Mouse (Mus musculus) telencephalon, adult 2 months (tissue): ENCODE results near the gene Ttc24.

Experiments
- DNase-seq: peaks from one replicate; pipeline ENCODE4 v3.0.0-alpha.2; 2011; ENCODE audit warnings: low read depth, low spot score

Gene Ttc24

DNA sequence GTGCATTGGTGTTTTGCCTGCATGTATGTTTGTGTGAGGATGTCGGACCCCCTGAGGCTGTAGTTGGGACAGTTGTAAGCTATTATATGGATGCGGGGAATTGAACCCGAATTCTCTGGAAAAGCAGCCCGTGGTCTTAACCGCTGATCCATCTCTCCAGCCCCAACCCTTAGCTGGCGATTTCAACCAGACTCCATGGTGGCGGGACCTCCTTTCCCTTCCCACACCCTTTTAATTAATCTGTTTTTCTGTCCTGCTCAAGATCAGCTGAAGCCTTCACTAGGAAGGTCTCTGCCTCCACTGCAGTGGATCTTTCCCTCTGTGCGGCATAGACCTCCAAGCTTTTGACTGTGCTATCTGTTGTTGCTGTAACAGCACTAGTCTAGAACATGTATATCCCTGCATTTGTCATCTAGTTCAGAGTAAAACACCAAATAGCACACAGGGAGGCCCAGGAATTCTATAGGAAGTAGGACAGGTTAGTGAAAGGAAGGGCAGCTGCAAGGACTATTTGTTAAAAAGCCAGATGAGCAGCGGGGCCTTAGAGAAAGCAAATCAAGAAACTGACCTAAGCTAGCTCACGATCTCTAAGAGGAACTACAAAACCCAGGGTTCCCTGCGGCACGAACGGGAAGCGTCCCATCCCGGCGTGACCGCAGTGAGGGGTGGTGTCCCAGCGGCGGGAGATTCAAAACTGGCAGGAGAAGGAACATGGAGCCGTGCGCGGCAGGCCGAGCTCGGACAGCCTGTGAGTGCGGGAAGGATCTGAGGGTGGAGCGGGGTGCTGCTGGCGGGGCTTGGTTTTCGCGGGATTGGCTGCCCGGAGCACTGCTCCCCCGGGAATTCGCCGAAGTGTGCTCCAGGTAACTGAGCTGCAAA lies 3.5 kb upstream of the Ttc24 start, which contains the start of gene Iqgap3:
Iqgap3 (plus strand) TSS at position 627 of the 879 bp plus-strand sequence.
- DNase-seq = peak; percentile 88

DNA sequence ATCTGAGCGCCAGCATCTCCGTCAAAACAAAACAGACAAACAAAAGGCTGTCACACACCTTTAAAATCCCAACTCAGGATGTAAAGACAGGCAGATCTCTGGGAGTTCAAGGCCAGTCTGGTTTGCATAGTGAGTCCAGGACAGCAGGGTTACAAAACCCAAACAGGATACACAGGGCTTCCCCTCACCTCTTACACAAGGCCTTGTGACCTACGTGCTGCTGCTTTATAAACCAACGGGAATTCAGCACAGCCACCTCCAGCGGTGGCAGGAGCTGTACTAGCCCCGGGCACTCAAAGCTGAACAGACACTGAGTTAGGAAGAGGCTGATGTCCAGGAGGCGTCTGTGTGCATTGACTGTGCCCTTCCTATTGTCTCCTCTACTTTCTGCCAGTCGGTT lies 663 bp downstream of the Ttc24 start:
- no peak for DNase-seq

DNA sequence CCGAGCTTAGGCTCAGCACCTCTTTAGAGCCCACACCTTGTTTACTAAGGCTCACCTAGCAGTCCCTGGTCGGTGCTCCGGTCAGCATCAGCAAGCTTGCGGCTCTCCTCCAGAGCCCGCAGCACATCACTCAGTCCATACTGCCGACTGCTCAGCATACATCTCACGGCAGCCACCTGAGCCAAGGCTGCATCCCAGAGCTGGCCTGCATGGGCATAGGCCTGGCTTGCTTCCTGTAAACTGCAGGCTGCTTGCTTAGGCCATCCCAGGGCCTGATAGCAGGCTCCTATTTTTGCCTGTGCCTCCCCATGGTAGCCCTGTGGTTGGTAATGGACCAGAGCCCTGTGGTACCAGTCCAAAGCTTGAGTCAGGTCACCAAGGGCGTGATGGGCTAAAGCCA lies 3.3 kb downstream of the Ttc24 start:
- DNase-seq = no peak

DNA sequence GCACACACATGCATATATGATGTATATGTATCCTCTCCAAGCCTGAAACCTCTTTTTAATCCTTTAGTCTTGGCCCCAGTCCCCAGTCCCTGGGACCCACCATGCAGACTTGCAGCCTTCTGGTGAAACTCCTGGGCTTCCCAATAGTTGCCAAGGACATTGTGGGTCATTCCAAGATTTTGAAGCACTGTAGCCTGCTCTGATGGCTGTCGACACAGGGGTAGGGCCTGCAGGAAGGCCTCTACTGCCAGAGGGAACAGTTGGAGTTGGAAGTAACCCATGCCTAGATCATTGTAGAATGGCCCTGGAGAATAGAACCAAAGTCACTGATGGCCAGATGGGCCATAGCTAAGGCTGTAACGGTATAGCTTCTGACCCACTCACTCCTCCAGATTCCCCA lies 3.8 kb downstream of the Ttc24 start:
- DNase-seq = no peak

DNA sequence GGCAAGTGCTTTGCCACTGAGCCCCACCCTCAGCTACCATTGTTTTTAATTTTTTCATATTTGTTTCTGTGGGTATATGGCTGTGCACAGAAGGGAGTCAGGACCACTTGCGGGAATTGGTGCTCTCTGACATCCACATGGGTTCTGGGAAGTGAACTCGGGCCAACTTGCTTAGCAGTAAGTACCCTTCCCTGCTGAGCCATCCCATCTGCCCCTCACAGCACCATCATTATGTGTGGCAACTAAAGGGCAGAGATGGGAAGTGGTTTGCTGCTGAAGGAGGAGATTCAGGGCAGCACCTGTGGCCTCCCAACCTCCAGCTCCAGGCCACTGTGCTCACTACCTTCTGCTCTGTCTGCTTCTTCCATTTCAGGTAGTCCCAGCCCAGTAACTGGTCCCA lies 4.5 kb downstream of the Ttc24 start:
- DNase-seq = no peak

DNA sequence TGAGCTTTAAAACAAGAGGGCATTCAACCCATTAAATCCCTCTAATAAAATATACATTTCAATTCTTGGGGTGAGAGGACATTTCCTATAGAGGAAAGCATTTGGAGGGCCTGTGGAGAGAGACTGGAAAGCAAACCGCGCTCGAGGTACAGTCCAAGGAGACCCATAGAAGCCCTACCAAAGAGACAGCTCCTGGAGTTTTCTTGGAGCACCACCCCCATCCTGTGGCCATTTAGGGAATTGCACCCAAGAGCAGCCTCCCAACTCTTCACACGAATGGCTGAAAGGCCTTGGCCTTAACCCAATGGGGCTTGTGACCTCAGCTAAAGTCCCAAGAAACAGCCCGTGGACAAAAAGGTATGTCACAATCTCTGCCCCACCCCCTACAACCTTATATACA lies 6.3 kb downstream of the Ttc24 start:
- peak; percentile 29 for DNase-seq

DNA sequence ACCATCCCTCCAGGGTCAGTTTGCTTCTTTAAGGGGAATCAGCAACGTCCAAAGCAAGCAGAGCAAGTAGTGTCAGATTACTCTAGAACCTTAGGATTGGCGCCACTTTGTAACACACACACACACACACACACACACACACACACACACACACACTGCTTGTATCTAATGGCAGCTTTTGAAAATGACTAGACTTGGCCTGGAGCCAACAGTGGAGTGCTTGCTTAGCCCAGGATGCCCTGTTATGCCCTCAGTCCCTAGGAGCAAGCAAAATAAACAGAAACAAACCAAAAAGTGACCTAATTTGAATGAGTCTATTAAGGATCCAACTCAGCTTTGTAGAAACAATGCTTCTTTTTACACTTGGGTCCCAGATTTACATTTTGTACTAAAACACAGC lies 9.7 kb downstream of the Ttc24 start:
- no peak for DNase-seq

DNA sequence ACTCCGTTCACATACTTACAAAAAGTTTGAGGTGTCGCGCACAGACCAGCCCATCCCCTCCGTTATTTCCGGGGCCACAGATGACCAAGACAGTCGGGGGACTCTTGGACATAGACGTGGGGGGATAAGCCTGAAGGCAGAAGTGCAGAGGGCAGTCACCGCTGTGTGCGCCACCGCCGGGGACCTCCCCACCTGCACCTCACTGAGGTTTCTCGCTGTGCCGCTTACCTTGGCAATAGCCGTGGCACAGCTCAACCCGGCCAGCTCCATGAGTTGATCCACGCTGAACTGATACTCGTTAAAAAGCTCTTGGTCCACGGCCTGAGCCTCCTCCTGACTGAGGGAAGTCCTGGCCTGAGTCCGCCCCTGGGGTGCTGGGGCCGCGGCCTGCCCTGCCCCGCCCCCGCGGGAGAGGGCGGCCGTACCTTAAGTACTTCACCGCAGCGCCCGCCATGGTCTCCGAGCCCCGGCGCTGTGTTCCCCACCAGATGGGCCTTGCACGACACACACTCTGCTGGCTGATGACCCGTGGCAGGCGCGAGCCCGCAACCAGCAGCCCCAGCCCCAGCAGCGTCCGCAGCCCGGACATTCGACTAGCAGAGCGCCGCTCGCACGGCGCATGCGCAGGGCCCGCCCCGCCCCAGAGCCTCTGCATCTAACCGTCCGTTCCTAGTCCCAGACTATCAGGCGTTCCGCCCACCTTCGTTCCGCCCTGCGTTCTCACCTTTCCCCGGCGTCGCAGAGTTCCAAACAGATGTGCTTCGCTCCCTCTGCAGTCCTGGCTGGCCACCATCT lies 20.0 kb downstream of the Ttc24 start, which contains the start of gene Naxe:
Naxe (minus strand) TSS at position 594 of the 795 bp plus-strand sequence.
- peak; percentile 77 for DNase-seq

DNA sequence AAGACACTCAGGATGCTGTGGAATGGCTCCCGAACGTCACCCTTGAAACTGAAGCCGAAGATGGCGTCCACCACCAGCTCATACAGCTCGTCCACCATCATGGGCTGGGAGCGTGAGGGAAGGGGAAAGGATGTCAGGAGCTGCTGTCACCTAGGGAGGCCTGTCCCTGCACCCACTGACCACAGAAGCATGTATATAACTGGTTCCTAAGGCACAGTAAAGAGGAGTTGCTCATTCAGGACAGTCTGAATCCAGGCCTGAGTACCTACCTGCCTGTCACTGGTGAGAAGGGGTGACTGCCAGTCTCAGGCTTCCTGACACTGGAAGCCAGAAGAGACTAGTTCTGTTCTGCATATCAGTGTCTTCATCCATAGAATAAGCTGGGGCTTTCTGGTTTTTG lies 21.1 kb downstream of the Ttc24 start:
- no peak for DNase-seq

DNA sequence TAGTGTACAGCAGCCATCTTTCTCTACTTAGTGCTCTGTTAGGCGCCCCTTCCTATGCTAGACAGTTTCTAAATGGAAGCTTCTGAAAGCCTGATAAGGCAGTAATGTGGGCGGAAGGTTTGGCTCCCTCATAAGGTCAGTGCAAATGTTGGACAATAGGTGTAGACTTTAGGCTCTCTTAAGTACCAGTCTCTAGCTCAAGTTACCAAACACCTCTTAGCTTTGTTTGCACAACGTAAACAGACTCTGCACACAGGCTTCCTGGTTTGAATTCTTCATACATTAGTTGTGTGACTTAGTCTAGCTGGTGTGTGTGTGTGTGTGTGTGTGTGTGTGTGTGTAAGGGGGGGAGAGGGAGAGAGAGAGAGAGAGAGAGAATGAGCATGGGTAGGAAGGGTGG lies 28.6 kb downstream of the Ttc24 start:
- no peak for DNase-seq

DNA sequence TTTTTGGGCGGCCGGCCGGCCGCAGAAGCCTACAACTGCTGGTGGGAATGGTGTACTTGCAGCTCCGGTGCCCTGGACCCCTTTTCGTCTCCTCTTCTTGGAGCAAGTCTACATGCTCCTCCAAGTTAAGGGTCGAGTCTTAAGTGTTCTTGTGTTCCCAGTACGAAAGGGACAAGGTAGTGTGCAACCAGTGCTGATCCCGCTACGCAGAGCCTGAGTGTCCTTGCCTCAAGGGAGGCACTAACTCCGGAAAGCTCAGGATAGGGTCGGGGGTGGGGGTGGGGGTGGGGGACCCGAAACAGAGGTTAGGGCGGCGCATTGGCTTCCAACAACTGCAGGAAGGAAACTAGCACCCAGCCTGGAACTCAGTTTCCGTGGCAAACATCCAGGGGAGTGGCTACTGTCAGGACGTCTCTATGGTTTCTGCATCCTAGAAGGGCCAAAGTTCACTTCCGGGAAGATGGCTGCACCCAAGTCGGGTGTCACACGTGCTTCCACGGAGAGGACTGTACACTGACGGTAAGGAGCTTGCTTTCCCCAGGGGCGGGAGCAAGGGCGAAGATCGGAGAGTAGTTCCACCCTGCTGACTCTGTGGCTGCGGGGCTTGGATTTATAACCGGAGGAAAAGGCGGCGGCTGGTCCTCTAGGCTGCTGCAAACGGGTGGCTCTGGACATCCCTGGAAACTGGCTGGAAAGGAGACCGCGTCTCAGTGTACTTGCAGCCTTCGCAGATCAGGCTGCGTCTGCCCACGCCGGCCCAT lies 35.3 kb downstream of the Ttc24 start, which contains the start of gene Gpatch4:
Gpatch4 (plus strand) TSS at position 448 of the 761 bp plus-strand sequence.
- peak; percentile 96 for DNase-seq

DNA sequence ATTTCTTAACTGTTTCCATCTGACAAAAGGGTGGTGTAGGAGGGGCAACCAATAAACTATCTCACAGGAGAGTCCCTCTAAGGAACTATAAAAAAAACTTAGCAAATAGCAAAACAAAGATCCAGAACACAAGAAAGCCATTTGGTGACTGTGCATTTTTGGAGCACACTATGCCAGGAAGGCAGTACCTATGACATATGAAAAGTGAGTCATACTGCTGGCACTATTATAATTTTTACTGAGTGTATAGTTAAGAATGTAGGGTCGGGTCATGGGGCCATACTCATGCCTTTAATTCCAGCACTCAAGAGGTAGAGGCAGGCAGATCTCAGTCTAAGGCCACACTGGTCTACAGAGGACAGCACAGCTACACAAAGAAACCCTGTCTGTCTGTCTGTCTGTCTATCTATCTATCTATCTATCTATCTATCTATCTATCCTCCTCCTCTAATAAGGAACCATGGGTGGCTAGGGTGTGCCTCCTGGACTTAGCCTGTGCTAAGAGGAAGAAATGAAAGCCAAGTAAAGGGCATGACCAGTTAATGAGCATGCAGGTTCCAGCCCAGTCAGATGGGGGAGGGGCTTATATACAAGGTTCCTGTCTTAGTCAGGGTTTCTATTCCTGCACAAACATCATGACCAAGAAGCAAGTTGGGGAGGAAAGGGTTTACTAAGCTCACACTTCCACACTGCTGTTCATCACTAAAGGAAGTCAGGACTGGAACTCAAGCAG lies 42.4 kb downstream of the Ttc24 start:
- DNase-seq = no peak

DNA sequence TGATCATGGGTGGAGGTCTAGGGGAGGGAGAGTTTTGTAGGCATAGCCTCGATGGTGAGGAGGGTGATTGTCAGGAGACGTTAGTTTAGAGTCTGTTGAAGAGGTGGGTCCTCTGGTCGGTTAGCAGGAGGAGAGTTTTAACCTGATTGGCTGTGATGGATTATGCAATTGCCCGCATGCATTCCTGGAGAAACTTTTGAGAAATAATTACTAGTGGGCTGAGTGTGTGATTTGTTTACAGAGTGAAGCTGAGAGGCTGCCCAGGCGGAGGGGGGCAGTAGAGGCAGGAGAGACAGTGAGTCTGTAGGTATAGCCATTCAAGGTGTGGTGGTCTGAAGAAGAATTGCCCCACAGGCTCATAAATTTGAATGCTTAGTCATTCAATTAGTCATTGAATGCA lies 44.6 kb downstream of the Ttc24 start:
- no peak for DNase-seq

DNA sequence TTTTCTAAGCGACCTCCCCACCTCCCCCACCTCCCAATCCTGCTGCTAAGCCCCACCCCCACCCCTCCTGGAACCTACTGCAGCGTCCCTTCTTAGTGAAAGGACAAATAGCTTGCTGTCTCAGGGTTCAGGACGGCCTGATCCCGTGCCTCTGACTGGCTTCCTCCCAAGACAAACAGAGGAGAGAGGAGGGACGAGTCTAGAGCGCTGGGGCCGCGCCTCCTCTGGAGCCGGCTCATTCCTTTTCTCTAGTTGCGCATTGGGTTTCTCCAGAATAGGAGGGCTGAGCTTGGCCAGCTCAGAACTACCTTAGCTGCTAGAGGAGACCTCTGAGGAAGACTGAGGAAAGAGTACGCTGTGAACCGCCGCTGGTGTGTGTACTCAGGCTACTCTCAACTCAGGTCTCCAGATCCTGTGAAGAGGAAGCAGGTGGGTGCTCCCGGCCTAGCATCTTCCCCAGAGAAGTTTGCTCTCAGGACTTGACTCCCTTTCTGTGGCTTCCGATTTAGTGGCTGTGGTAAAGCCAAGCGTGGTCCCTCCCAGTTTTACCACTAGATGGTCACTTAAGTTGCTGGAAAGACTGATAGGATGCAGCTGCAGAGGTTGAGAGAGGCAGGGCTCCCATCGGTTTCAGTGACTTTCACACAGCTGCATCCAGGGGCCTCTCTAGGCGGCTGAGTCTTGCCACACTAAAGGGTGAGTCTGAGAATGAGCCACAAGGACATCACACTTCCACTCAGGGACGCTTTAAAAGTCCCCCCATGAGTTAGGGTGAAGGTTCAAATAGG lies 47.3 kb downstream of the Ttc24 start:
- peak; percentile 28 for DNase-seq

DNA sequence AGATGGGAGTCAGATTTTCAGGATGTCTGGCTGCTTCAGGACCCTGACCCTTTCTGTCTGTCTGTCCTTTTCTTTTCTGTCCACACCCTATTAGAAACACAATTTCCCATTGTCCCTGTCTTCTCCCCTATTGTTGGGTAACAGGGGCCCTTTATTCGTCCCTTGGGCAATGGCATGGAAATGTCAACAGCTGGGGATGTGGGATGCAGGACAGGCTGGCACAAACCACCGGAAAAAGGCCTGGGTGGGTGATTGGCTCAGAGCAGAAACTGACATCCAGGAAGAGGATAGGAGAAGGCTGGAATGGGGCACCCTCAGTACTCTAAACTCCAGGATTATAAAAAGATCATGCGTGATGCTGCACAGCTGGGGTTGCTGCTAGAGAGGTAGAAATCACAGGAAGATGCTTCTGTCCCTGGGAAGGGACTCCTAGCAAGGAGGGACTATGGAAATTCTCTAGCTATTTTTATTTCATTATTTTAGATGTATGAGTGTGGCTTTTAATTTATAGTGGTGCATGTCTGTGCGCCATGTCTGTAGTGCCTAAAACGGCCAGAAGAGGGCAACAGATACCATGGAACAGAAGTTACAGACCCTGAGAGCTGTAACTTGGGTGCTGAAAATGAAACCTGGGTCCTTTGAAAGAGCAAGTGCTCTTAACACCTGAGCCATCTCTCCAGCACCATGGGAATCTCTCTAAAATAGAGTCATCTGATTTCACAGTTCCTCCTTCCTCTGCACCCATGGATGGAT lies 50.5 kb downstream of the Ttc24 start, which contains the start of gene Hapln2:
Hapln2 (minus strand) TSS at position 150 of the 753 bp plus-strand sequence.
- peak; percentile 71 for DNase-seq

DNA sequence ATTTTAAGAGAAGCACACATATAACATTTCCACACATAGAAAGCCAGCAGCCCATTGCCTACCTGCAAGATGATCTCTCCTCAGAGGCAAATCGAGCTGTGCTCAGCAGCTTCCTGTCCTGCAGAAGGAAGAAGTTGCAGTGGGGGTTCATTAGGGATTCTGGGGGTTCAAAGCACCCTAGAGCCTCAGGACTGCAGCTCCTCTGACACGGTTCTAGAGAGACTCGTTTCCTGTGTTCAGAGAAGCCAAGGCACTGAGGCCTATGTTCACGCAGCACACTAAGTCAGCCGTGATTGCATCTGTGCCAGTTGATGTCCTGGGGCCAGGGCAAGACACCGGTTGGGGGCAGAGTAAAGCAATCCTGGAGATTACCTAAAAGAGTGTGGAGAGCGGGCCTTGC lies 51.3 kb downstream of the Ttc24 start:
- DNase-seq = no peak

DNA sequence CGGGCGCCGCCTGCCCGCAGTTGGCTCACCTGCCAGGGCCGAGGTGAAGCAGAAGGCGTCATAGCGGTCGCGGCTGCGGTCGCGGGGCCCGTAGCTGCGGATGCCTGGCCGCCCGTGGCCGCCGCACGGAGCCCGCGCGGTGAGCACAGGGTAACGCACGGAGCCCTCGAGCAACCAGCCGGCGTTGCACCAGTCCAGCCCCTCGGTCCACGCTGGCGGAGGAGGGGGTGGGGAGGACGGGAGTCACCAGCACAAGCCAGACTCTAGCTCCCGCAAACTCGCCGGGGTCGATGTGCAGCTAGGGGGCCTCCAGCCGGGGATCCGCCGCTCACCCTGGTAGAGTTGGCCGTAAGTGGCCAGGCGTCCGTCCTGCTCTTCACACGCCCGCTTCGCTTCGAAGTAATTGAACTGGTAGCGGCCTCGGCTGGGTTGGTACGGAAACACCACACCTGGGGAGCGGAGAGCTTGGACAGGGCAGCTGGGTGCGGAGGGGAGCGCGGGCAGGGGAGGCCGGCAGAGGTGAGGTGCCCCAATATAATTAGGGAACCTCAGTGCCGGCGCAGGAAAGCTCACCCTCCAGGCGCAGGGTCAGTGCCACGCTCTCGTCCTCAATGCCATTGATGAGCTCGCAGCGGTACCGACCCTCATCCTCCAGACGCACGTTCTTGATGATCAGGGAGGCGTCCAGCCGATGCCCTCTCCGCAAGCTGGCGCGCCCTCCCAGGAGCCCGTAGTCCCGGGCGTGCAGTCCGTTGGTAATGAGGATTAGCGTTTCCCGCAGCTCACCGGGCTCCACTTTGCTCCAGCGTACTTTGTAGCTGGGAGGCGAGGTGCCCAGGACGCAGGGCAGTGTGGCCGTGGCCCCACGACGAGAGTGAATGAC lies 54.7 kb downstream of the Ttc24 start:
- DNase-seq = no peak
